Mouse (Mus musculus) adrenal gland, postnatal 36 days (tissue): ENCODE data around the gene Uhrf1bp1. TPM values are rescaled to one million over a fixed set of nuclear protein-coding genes. Genes with fewer than 3 reads are reported as not detected.

Experiments
- total RNA-seq, 2 experiments: library from RNA; stranded (reverse); gene quantifications; 2 replicates each; pipeline ENCODE4 v1.2.3; 2021

Gene Uhrf1bp1
- total RNA-seq, 2 experiments from 2014 or later = 26.8 to 33.4 TPM

Other genes with a start within 250 kb of the Uhrf1bp1 start
- 100 to 1,000 TPM; 191 to 211 TPM for gene Nudt3, start 232.9 kb upstream of the Uhrf1bp1 start, total RNA-seq
- gene RPS10-NUDT3, start 221.2 kb upstream of the Uhrf1bp1 start, total RNA-seq = not detected
- 1,000 to 10,000 TPM in 1 of 2 experiments, 100 to 1,000 TPM in 1; 945 to 1,005 TPM for gene Rps10, start 219.8 kb upstream of the Uhrf1bp1 start, total RNA-seq
- 1 to 10 TPM; 2.5 to 3.5 TPM for gene Pacsin1, start 200.9 kb upstream of the Uhrf1bp1 start, total RNA-seq
- gene Spdef, start 127.5 kb upstream of the Uhrf1bp1 start, total RNA-seq = under 1 TPM in 1 of 2 experiments, not detected in 1; 0.16 TPM
- 100 to 1,000 TPM; 160 to 185 TPM for gene D17Wsu92e, start 35.8 kb upstream of the Uhrf1bp1 start, total RNA-seq
- gene Snrpc, start 18.3 kb upstream of the Uhrf1bp1 start, total RNA-seq = 10 to 100 TPM; 84.2 to 85.8 TPM
- 10 to 100 TPM; 22.3 to 27.7 TPM for gene Anks1, start 52.9 kb downstream of the Uhrf1bp1 start, total RNA-seq
- gene Taf11, start 53.4 kb downstream of the Uhrf1bp1 start, total RNA-seq = 10 to 100 TPM; 29.5 to 31.4 TPM
- not detected for gene Tcp11, start 224.2 kb downstream of the Uhrf1bp1 start, total RNA-seq